Mouse (Mus musculus): ENCODE data around the gene Adsl.

DNA sequence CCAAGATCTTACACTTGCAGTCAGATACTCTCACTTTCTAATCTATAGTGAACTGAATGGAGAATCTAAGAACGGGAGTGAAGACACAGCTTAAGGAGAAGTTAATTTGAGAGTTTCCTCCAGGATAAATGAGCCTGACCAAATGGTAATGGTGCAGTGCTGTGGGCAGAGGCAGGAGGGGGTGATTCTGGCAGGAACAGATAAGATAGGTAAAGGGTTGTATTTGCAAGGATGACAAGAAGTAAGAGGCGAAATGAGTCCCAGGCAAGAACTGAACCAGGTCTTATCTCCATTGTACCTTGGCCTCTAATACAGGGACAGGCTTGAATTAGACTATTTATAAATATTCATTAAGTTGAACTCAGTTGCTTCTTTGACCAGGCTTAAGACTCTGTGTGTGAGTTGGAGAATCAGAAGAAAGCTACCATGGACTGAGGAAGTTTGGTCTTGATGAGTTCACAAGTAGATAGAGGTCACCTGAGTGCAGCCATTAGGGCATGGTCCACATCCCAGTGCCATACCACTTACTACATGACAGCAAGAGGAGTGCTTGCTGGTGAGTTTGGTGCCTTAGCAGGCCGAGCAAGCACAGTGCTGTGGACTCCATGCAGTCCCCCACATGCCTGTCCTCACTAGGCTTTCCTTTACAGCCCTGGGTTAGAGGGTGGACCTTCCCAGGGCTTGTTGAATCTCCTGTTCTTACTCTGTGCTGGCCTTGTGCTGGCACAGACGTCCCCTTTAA lies 37.3 kb upstream of the Adsl start:
- no peak for TF ChIP-seq CTCF (IDR thresholded peaks at IDR 0.05; ENCODE audit: insufficient read depth, low read length)
- no peak for TF ChIP-seq POLR2A (IDR thresholded peaks at IDR 0.05; ENCODE audit: borderline replicate concordance, extremely low read depth, low read depth, low read length)

Measured in lung, adult 2 months (tissue).